Mouse (Mus musculus) neural tube, embryonic 14.5 days (tissue): Measurements from ENCODE around the gene Trappc12. TPM values are rescaled to one million over a fixed set of nuclear protein-coding genes. Genes with fewer than 3 reads are reported as not detected.
A peak's percentile ranks its signal among the peaks of the same experiment; 100 is the strongest.

ENCODE experiments used
- ATAC-seq: fragments of 200-750 bp; cut with Nextera tagmentation; 2 replicates; pipeline ENCODE4 v1.8.0; 2017; ENCODE audit warnings: low read depth, mild to moderate bottlenecking, moderate TSS enrichment, moderate library complexity
- H3K27ac ChIP-seq: fragments of 300-500 bp; sonication (generic); 2 replicates; pipeline ENCODE4 v1.5.1; 2014; ENCODE audit warnings: low read depth, mild to moderate bottlenecking, control low read depth, low read length, moderate library complexity, mixed read lengths
- H3K27me3 ChIP-seq: fragments of 300-500 bp; sonication (generic); 2 replicates; pipeline ENCODE4 v1.6.1; 2014; ENCODE audit warnings: low read length; ENCODE audit not compliant: control insufficient read depth, insufficient read depth
- H3K36me3 ChIP-seq: fragments of 300-500 bp; sonication (generic); 2 replicates; pipeline ENCODE4 v1.6.1; 2014; ENCODE audit warnings: low read length, mixed read lengths; ENCODE audit not compliant: control insufficient read depth, insufficient read depth
- H3K4me1 ChIP-seq: fragments of 300-500 bp; sonication (generic); 2 replicates; pipeline ENCODE4 v1.6.1; 2014; ENCODE audit warnings: low read length; ENCODE audit not compliant: control insufficient read depth, insufficient read depth
- H3K4me2 ChIP-seq: fragments of 300-500 bp; sonication (generic); 2 replicates; pipeline ENCODE4 v1.6.1; 2014; ENCODE audit warnings: mild to moderate bottlenecking, low read depth, low read length, control low read depth
- H3K4me3 ChIP-seq: fragments of 300-500 bp; sonication (generic); 2 replicates; pipeline ENCODE4 v1.5.1; 2014; ENCODE audit warnings: low read depth, low read length, control low read depth, mixed read lengths
- H3K9ac ChIP-seq: fragments of 300-500 bp; sonication (generic); replicated peaks from 2 replicates; pipeline ENCODE4 v1.6.1; 2014; ENCODE audit warnings: low read depth, mild to moderate bottlenecking, control low read depth, low read length, mixed read lengths
- H3K9me3 ChIP-seq: fragments of 300-500 bp; sonication (generic); 2 replicates; pipeline ENCODE4 v1.6.1; 2016; ENCODE audit warnings: low read length; ENCODE audit not compliant: control insufficient read depth
- WGBS: fragments of 180-500 bp; shearing (Covaris S2); extraction: QIAGEN DNeasy Blood & Tissue Kit; methylation state at CpG from one replicate; pipeline ENCODE4 v1.1.7; 2014; 5-methylcytosine and 5-hydroxymethylcytosine counted together
- polyA plus RNA-seq: library from polyadenylated mRNA; unstranded; fragments of >200 nt; fragmentation: Nextera tagmentation; extraction: Ambion mirVana; gene quantifications from 2 replicates; pipeline ENCODE4 v1.2.1, GENCODE M21; 2014

The Trappc12 gene
- polyA plus RNA-seq, 1 experiment from 2014 or later, result 46.9 TPM

DNA sequence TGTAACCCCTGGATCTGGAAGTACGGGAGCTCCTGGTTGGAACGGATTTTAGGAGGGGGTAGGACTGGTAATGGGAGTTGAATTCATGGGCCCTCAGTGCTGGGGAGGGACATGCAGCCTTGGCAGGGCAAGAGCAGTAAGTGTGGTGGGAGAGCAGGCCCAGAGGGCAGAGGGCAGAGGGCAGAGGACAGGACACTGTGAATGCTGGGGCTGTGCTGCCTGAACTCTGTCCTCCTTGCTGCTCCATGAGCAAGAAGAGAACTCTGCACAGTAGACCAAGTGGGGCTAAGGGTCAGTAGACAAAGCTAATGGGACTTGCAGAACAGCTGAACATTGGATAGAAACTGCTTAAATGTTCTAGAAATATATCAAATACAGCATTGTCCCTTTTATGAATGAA is 32.2 kb downstream of the Trappc12 start:
- Histone ChIP-seq H3K27me3 (no peaks in the 10 kb centered on the region), H3K27ac (no peak overlapping the region), H3K9ac (no peak overlapping the region), H3K4me1 (no peaks in the 10 kb centered on the region), H3K4me3 (no peak overlapping the region), H3K36me3 (peaks cover 19% of the 10 kb centered on the region), H3K9me3 (no peaks in the 10 kb centered on the region), H3K4me2 (no peak overlapping the region)
- no peak for ATAC-seq
- 87% methylated on average over 2 of the region's 2 CpGs for WGBS

DNA sequence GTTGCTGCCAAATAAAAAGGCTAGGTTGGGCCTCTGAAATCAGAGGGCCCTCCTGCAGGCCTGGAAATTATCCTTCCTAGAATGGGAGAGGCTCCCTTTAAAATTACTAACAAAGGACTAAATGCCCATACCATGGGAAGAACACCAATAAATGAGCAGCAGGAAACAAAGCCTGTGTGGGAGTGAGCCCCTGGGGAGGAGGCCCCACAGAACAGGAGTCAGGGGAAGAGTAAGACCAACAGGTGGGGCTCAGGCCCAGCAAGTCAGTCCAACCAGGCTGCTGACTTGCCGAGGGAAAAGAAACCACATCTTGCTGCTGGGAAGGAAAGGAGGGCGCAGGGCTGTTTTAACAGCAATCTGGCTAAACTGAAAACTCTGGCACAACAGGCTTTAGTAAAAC is 33.2 kb downstream of the Trappc12 start:
- Histone ChIP-seq H3K9ac (no peak overlapping the region), H3K4me2 (no peak overlapping the region), H3K4me3 (no peak overlapping the region), H3K27ac (no peak overlapping the region), H3K27me3 (no peaks in the 10 kb centered on the region), H3K4me1 (no peaks in the 10 kb centered on the region), H3K36me3 (peaks cover 18% of the 10 kb centered on the region), H3K9me3 (no peaks in the 10 kb centered on the region)
- WGBS, result 56% methylated on average over 2 of the region's 2 CpGs
- ATAC-seq, result no peak

DNA sequence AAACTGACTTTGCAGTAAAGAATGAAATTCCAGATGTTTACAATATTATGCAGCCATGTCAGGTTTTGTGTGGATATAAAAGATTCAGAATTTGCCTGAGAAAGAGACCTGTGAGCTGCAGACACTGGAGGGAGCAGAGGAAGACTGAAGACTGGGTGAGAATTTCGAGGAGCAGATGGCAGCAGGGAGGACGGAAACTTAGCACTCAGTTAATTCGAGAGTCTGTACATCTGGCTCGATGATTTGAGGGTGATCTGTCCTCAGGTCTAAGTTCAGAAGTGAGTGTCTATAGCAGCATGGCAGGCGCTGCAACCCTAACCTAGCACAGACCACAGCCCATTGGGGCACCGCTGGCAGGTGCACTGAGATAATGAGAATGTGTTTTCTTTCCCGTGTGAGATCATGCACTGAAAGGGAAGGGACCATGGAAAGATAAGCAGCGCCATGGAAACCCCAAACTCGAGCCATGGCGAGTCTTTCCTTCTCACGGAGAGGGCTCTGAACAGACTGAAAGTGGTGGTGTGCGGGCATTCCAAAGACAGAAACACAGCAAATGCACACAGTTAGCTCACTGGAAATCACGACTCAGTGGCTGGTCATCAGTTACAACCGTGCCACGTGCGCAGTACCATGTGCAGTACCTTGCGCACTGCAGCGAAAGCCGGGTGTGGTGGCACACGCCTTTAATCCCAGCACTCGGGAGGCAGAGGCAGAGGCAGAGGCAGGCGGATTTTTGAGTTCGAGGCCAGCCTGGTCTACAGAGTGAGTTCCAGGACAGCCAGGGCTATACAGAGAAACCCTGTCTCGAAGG is 35.2 kb downstream of the Trappc12 start:
- H3K4me3 ChIP-seq, result no peak overlapping the region
- H3K4me2 ChIP-seq, result no peak overlapping the region
- WGBS, result 86% methylated on average over 24 of the region's 24 CpGs
- peaks cover 9% of the 10 kb centered on the region; the same call in 1 of the 2 replicates for H3K36me3 ChIP-seq
- no peaks in the 10 kb centered on the region for H3K9me3 ChIP-seq
- ATAC-seq, result no peak
- H3K9ac ChIP-seq, result no peak overlapping the region
- no peaks in the 10 kb centered on the region for H3K27me3 ChIP-seq
- H3K27ac ChIP-seq, result no peak overlapping the region
- no peaks in the 10 kb centered on the region for H3K4me1 ChIP-seq

- 60% methylated on average over 22 of the region's 22 CpGs for WGBS
- H3K9ac ChIP-seq, result no peak overlapping the region
Measured at GRCm38 (mm10) chr12:28710566-28711185, 39.6 kb downstream of the Trappc12 start.

DNA sequence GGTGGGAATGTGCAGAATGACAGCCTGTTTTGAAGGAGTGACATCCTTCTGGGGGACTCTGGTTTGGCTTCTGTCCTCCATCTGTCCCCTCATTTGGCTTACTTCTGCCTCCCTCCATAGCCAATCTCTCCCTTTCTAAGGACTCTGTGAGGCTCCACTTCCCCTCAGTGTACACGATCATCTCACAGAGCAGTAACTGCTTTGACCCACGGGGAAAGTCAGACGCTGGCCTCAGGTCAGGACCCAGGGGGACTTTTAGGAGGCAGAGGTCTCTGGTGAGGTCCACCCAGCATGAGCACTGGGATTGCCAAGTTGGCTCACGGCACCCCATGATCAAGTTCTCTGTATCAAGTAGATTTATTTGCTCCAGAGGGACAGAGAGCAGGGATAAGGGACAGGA is 42.1 kb downstream of the Trappc12 start:
- Histone ChIP-seq H3K27ac (no peak overlapping the region), H3K4me1 (no peaks in the 10 kb centered on the region), H3K4me3 (no peak overlapping the region), H3K9me3 (no peaks in the 10 kb centered on the region), H3K4me2 (no peak overlapping the region), H3K9ac (no peak overlapping the region), H3K27me3 (no peaks in the 10 kb centered on the region), H3K36me3 (0 out of 2 replicates have a peak, but pooled peaks cover 9% of the 10 kb centered on the region)
- WGBS, result 80% methylated on average over 4 of the region's 4 CpGs
- ATAC-seq, result no peak

More at GRCm38 (mm10) chr12:28710566-28711185, 39.6 kb downstream of the Trappc12 start:
- Histone ChIP-seq H3K4me3 (no peak overlapping the region), H3K4me2 (no peak overlapping the region), H3K27me3 (no peaks in the 10 kb centered on the region), H3K36me3 (0 out of 2 replicates have a peak, but pooled peaks cover 9% of the 10 kb centered on the region), H3K27ac (no peak overlapping the region; the same call in 1 of the 2 replicates), H3K9me3 (no peaks in the 10 kb centered on the region), H3K4me1 (no peaks in the 10 kb centered on the region)
- no peak for ATAC-seq

GRCm38 (mm10) chr12:28705204-28705603 is 45.1 kb downstream of the Trappc12 start:
- Histone ChIP-seq H3K9me3 (no peaks in the 10 kb centered on the region), H3K9ac (no peak overlapping the region; the same call in 1 of the 2 replicates), H3K4me3 (no peak overlapping the region), H3K27ac (no peak overlapping the region), H3K36me3 (0 out of 2 replicates have a peak, but pooled peaks cover 6% of the 10 kb centered on the region), H3K4me1 (peaks cover 6% of the 10 kb centered on the region; the same call in 1 of the 2 replicates), H3K4me2 (no peak overlapping the region), H3K27me3 (no peaks in the 10 kb centered on the region)
- ATAC-seq, result no peak
- 92% methylated on average over 6 of the region's 6 CpGs for WGBS

DNA sequence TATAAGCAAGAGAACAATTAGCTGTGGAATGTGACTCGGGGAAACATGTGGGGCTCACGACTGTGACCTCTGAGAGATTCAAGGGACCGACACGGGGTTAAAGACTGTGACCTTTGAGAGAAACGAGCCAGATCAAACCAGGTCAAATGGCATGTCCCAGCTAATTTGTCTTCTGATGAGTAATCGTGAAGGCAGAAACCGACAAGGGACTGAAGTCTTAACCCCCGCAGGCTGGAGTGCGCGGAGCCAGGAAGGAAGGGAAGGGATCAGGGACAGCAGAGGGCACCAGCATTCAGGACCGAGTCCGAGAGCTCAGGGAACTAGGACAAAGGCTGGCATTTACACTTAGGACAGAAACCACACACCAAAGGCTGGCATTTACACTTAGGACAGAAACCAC is 45.9 kb downstream of the Trappc12 start:
- no peaks in the 10 kb centered on the region for H3K27me3 ChIP-seq
- no peak for ATAC-seq
- H3K36me3 ChIP-seq, result 0 out of 2 replicates have a peak, but pooled peaks cover 4% of the 10 kb centered on the region
- H3K9ac ChIP-seq, result peak overlapping the region; percentile 37; the same call in 1 of the 2 replicates
- peaks cover 10% of the 10 kb centered on the region; the same call in 1 of the 2 replicates for H3K4me1 ChIP-seq
- WGBS, result 3% methylated on average over 12 of the region's 12 CpGs
- H3K4me2 ChIP-seq, result no peak overlapping the region; the same call in 1 of the 2 replicates
- no peaks in the 10 kb centered on the region for H3K9me3 ChIP-seq
- no peak overlapping the region for H3K27ac ChIP-seq
- no peak overlapping the region for H3K4me3 ChIP-seq

GRCm38 (mm10) chr12:28701302-28701701 is 49.0 kb downstream of the Trappc12 start:
- no peaks in the 10 kb centered on the region for H3K36me3 ChIP-seq
- peaks cover 10% of the 10 kb centered on the region; the same call in 1 of the 2 replicates for H3K4me1 ChIP-seq
- peak overlapping the region; percentile 90 for H3K27ac ChIP-seq
- no peak overlapping the region for H3K4me2 ChIP-seq
- no peaks in the 10 kb centered on the region for H3K27me3 ChIP-seq
- 80% methylated on average over 11 of the region's 11 CpGs for WGBS
- no peak overlapping the region for H3K9ac ChIP-seq
- H3K9me3 ChIP-seq, result no peaks in the 10 kb centered on the region
- no peak overlapping the region for H3K4me3 ChIP-seq
- ATAC-seq, result no peak

- peak overlapping the region; percentile 90 for H3K27ac ChIP-seq
- H3K9ac ChIP-seq, result peak overlapping the region; percentile 0; the same call in 1 of the 2 replicates
- no peaks in the 10 kb centered on the region for H3K27me3 ChIP-seq
- H3K4me1 ChIP-seq, result peaks cover 10% of the 10 kb centered on the region; the same call in 1 of the 2 replicates
- H3K9me3 ChIP-seq, result no peaks in the 10 kb centered on the region
- no peak overlapping the region for H3K4me3 ChIP-seq
- WGBS, result 63% methylated on average over 19 of the region's 19 CpGs
- no peaks in the 10 kb centered on the region for H3K36me3 ChIP-seq
- ATAC-seq, result peak; percentile 24; the same call in 1 of the 2 replicates
- H3K4me2 ChIP-seq, result no peak overlapping the region
Measured at GRCm38 (mm10) chr12:28700561-28701025, 49.7 kb downstream of the Trappc12 start.
